Mouse (Mus musculus) hindbrain, embryonic 12.5 days (tissue): ENCODE data around the gene Ints13. TPM values are rescaled to one million over a fixed set of nuclear protein-coding genes. Genes with fewer than 3 reads are reported as not detected.
"Not testable (repeated sequence)": the region's sequence is repeated elsewhere in the genome, so short reads cannot be mapped to it uniquely, and the experiment has no call there.

Experiments used
- ATAC-seq: fragments of 200-750 bp; cut with Nextera tagmentation; 2 replicates; pipeline ENCODE4 v1.8.0; 2017; ENCODE audit warnings: moderate TSS enrichment; ENCODE audit not compliant: low FRiP score
- H3K27ac ChIP-seq: fragments of 300-500 bp; sonication (generic); 2 replicates; pipeline ENCODE4 v1.5.1; 2016; ENCODE audit warnings: mild to moderate bottlenecking
- H3K27me3 ChIP-seq: fragments of 300-500 bp; sonication (generic); 2 replicates; pipeline ENCODE4 v1.6.1; 2016; ENCODE audit warnings: mild to moderate bottlenecking
- H3K36me3 ChIP-seq: fragments of 300-500 bp; sonication (generic); 2 replicates; pipeline ENCODE4 v1.6.1; 2016; ENCODE audit warnings: mild to moderate bottlenecking
- H3K4me1 ChIP-seq: fragments of 300-500 bp; sonication (generic); 2 replicates; pipeline ENCODE4 v1.6.1; 2016
- H3K4me2 ChIP-seq: fragments of 300-500 bp; sonication (generic); replicated peaks from 2 replicates; pipeline ENCODE4 v1.6.1; 2016; ENCODE audit warnings: mild to moderate bottlenecking
- H3K4me3 ChIP-seq: fragments of 300-500 bp; sonication (generic); 2 replicates; pipeline ENCODE4 v1.5.1; 2016; ENCODE audit warnings: mild to moderate bottlenecking
- H3K9ac ChIP-seq: fragments of 300-500 bp; sonication (generic); 2 replicates; pipeline ENCODE4 v1.6.1; 2016; ENCODE audit warnings: mild to moderate bottlenecking, moderate library complexity
- H3K9me3 ChIP-seq: fragments of 300-500 bp; sonication (generic); replicated peaks from 2 replicates; pipeline ENCODE4 v1.6.1; 2016; ENCODE audit warnings: mild to moderate bottlenecking
- WGBS: fragments of 180-500 bp; shearing (Covaris S2); methylation state at CpG from one replicate; pipeline ENCODE4 v1.1.7; 2016; 5-methylcytosine and 5-hydroxymethylcytosine counted together
- polyA plus RNA-seq: library from polyadenylated mRNA; unstranded; fragments of >200 nt; fragmentation: Nextera tagmentation; extraction: Ambion mirVana; gene quantifications from 2 replicates; pipeline ENCODE4 v1.2.1, GENCODE M21; 2016

Gene Ints13
- polyA plus RNA-seq, 1 experiment from 2014 or later: 83.3 TPM

GRCm38 (mm10) chr6:146580381-146580926 lies 2.8 kb upstream of the Ints13 start:
- Histone ChIP-seq H3K4me3 (no peak overlapping the region), H3K9ac (no peak overlapping the region), H3K27ac (no peak overlapping the region), H3K4me2 (no peak overlapping the region), H3K27me3 (no peaks in the 10 kb centered on the region), H3K9me3 (no peaks in the 10 kb centered on the region), H3K4me1 (peaks cover 21% of the 10 kb centered on the region), H3K36me3 (0 out of 2 replicates have a peak, but pooled peaks cover under 1% of the 10 kb centered on the region)
- ATAC-seq: no peak
- 54% methylated on average over 2 of the region's 2 CpGs for WGBS

GRCm38 (mm10) chr6:146578586-146578985 lies 951 bp upstream of the Ints13 start:
- peaks cover 29% of the 10 kb centered on the region for H3K4me1 ChIP-seq
- H3K36me3 ChIP-seq: no peaks in the 10 kb centered on the region
- H3K4me3 ChIP-seq: peak overlapping the region; percentile 85
- peak overlapping the region; percentile 94 for H3K27ac ChIP-seq
- no peak for ATAC-seq
- peak overlapping the region; percentile 85 for H3K9ac ChIP-seq
- no peaks in the 10 kb centered on the region for H3K27me3 ChIP-seq
- no peaks in the 10 kb centered on the region for H3K9me3 ChIP-seq
- peak overlapping the region; percentile 86 for H3K4me2 ChIP-seq
- WGBS: 16% methylated on average over 7 of the region's 7 CpGs

- WGBS: under 1% methylated on average over 21 of the region's 22 CpGs
- peak overlapping the region; percentile 85 for H3K4me3 ChIP-seq
- H3K4me1 ChIP-seq: peaks cover 29% of the 10 kb centered on the region
- H3K9ac ChIP-seq: peak overlapping the region; percentile 85
- H3K36me3 ChIP-seq: no peaks in the 10 kb centered on the region
- peak overlapping the region; percentile 86 for H3K4me2 ChIP-seq
- H3K9me3 ChIP-seq: no peaks in the 10 kb centered on the region
- peak overlapping the region; percentile 94 for H3K27ac ChIP-seq
- ATAC-seq: peak; percentile 55
- H3K27me3 ChIP-seq: no peaks in the 10 kb centered on the region
Observed at GRCm38 (mm10) chr6:146578111-146578531, 486 bp upstream of the Ints13 start.

- no peaks in the 10 kb centered on the region for H3K36me3 ChIP-seq
- no peak for ATAC-seq
- WGBS: 2% methylated on average over 13 of the region's 13 CpGs
Observed at GRCm38 (mm10) chr6:146576903-146577302, 732 bp downstream of the Ints13 start, which contains the start of gene Fgfr1op2. Gene Fgfr1op2 (plus strand): TSS chr6:146577203.

GRCm38 (mm10) chr6:146572073-146572472 lies 5.6 kb downstream of the Ints13 start:
- H3K4me1 ChIP-seq: peaks cover 21% of the 10 kb centered on the region
- H3K4me3 ChIP-seq: no peak overlapping the region
- no peaks in the 10 kb centered on the region for H3K36me3 ChIP-seq
- no peaks in the 10 kb centered on the region for H3K9me3 ChIP-seq
- H3K9ac ChIP-seq: no peak overlapping the region
- no peak overlapping the region for H3K27ac ChIP-seq
- no peak for ATAC-seq
- H3K27me3 ChIP-seq: no peaks in the 10 kb centered on the region
- no peak overlapping the region for H3K4me2 ChIP-seq

More at GRCm38 (mm10) chr6:146576903-146577302, 732 bp downstream of the Ints13 start, which contains the start of gene Fgfr1op2:
- Histone ChIP-seq H3K4me3 (peak within 1 kb of the TSS; percentile 85), H3K27ac (peak within 1 kb of the TSS; percentile 94), H3K9ac (peak within 1 kb of the TSS; percentile 85), H3K9me3 (no peaks in the 10 kb centered on the region), H3K4me1 (peaks cover 29% of the 10 kb centered on the region), H3K4me2 (peak within 1 kb of the TSS; percentile 86), H3K27me3 (no peaks in the 10 kb centered on the region)

- not testable (repeated sequence) for H3K4me1 ChIP-seq, H3K4me2 ChIP-seq, ATAC-seq, H3K4me3 ChIP-seq, H3K27me3 ChIP-seq, H3K27ac ChIP-seq, H3K9ac ChIP-seq, H3K9me3 ChIP-seq
- WGBS: 85% methylated on average over 1 of the region's 1 CpGs
- H3K36me3 ChIP-seq: peaks cover 44% of the 10 kb centered on the region
Observed at GRCm38 (mm10) chr6:146562461-146562860, 15.2 kb downstream of the Ints13 start.

GRCm38 (mm10) chr6:146551326-146551725 lies 26.3 kb downstream of the Ints13 start:
- Histone ChIP-seq H3K4me3 (no peak overlapping the region), H3K27ac (no peak overlapping the region), H3K9me3 (no peaks in the 10 kb centered on the region), H3K9ac (no peak overlapping the region), H3K27me3 (no peaks in the 10 kb centered on the region), H3K36me3 (peaks cover 75% of the 10 kb centered on the region), H3K4me1 (no peaks in the 10 kb centered on the region), H3K4me2 (no peak overlapping the region)
- ATAC-seq: no peak

GRCm38 (mm10) chr6:146550421-146550820 lies 27.2 kb downstream of the Ints13 start:
- Histone ChIP-seq H3K9ac (no peak overlapping the region), H3K27ac (no peak overlapping the region), H3K36me3 (peaks cover 76% of the 10 kb centered on the region), H3K27me3 (no peaks in the 10 kb centered on the region), H3K9me3 (no peaks in the 10 kb centered on the region), H3K4me3 (no peak overlapping the region), H3K4me2 (no peak overlapping the region), H3K4me1 (no peaks in the 10 kb centered on the region)
- ATAC-seq: no peak
- WGBS: 91% methylated on average over 2 of the region's 2 CpGs

GRCm38 (mm10) chr6:146545289-146545865 lies 32.3 kb downstream of the Ints13 start:
- no peak overlapping the region for H3K4me2 ChIP-seq
- no peak overlapping the region for H3K27ac ChIP-seq
- H3K4me1 ChIP-seq: no peaks in the 10 kb centered on the region
- H3K27me3 ChIP-seq: no peaks in the 10 kb centered on the region
- H3K9ac ChIP-seq: no peak overlapping the region
- H3K4me3 ChIP-seq: no peak overlapping the region
- 87% methylated on average over 5 of the region's 5 CpGs for WGBS
- H3K9me3 ChIP-seq: no peaks in the 10 kb centered on the region
- no peak for ATAC-seq
- H3K36me3 ChIP-seq: peaks cover 35% of the 10 kb centered on the region

- Histone ChIP-seq H3K36me3 (peaks cover 29% of the 10 kb centered on the region), H3K9me3 (no peaks in the 10 kb centered on the region), H3K4me3 (no peak overlapping the region), H3K4me1 (no peaks in the 10 kb centered on the region), H3K27me3 (no peaks in the 10 kb centered on the region), H3K4me2 (no peak overlapping the region), H3K27ac (no peak overlapping the region), H3K9ac (no peak overlapping the region)
- WGBS: 80% methylated on average over 1 of the region's 1 CpGs
- no peak for ATAC-seq
Observed at GRCm38 (mm10) chr6:146544622-146545021, 33.0 kb downstream of the Ints13 start.

GRCm38 (mm10) chr6:146540386-146540785 lies 37.2 kb downstream of the Ints13 start:
- 81% methylated on average over 3 of the region's 3 CpGs for WGBS
- H3K27ac ChIP-seq: no peak overlapping the region
- 0 out of 2 replicates have a peak, but pooled peaks cover under 1% of the 10 kb centered on the region for H3K36me3 ChIP-seq
- no peak for ATAC-seq
- H3K4me2 ChIP-seq: no peak overlapping the region
- no peaks in the 10 kb centered on the region for H3K9me3 ChIP-seq
- H3K9ac ChIP-seq: no peak overlapping the region
- no peaks in the 10 kb centered on the region for H3K4me1 ChIP-seq
- no peaks in the 10 kb centered on the region for H3K27me3 ChIP-seq
- no peak overlapping the region for H3K4me3 ChIP-seq

- H3K9ac ChIP-seq: no peak overlapping the region
- H3K27ac ChIP-seq: no peak overlapping the region
- no peak overlapping the region for H3K4me3 ChIP-seq
- H3K4me1 ChIP-seq: no peaks in the 10 kb centered on the region
- WGBS: 62% methylated on average over 4 of the region's 4 CpGs
- H3K36me3 ChIP-seq: no peaks in the 10 kb centered on the region
- H3K9me3 ChIP-seq: no peaks in the 10 kb centered on the region
- no peaks in the 10 kb centered on the region for H3K27me3 ChIP-seq
- ATAC-seq: no peak
- no peak overlapping the region for H3K4me2 ChIP-seq
Observed at GRCm38 (mm10) chr6:146538661-146539060, 39.0 kb downstream of the Ints13 start.

GRCm38 (mm10) chr6:146538071-146538470 lies 39.6 kb downstream of the Ints13 start:
- no peak overlapping the region for H3K9ac ChIP-seq
- no peaks in the 10 kb centered on the region for H3K4me1 ChIP-seq
- no peak overlapping the region for H3K4me2 ChIP-seq
- 76% methylated on average over 2 of the region's 2 CpGs for WGBS
- no peak for ATAC-seq
- H3K9me3 ChIP-seq: no peaks in the 10 kb centered on the region
- no peaks in the 10 kb centered on the region for H3K27me3 ChIP-seq
- no peak overlapping the region for H3K4me3 ChIP-seq
- no peak overlapping the region for H3K27ac ChIP-seq
- no peaks in the 10 kb centered on the region for H3K36me3 ChIP-seq
